Mouse (Mus musculus) cortical plate, adult 2 months (tissue): Measurements from ENCODE around the gene Igsf8.

Experiments
- CTCF ChIP-seq: fragments of 200-500 bp; IDR thresholded peaks from 2 replicates; pipeline ENCODE4 v1.5.1; 2011; ENCODE audit warnings: mild to moderate bottlenecking, control low read depth, low read length; ENCODE audit not compliant: insufficient read depth; ENCODE audit errors: extremely low read depth
- POLR2A ChIP-seq: fragments of 200-500 bp; IDR thresholded peaks from 2 replicates; pipeline ENCODE4 v1.6.1; 2011; ENCODE audit warnings: mild to moderate bottlenecking, low read length, control low read depth; ENCODE audit not compliant: insufficient read depth; ENCODE audit errors: extremely low read depth

DNA sequence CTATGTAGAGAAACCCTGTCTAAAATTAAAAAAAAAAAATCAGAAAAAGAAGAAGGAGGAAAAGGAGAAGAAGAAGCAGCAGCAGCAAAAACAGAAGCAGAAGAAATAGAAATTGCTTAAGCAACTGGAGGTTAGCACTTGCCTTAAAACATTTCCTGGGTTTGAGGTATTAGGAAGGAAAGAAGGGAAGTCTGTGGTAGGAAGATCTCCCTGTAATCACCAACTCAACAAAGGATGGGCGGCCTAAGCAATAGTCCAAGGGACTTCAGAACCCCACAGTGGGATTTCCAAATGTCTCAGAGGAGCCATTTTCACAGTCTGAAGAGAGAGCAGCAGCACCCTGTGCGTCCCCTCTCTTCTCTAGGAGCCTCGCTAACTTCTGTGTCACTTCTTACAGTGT, 91.0 kb downstream of the Igsf8 start:
- TF ChIP-seq CTCF = no peak
- TF ChIP-seq POLR2A = no peak
